Mouse (Mus musculus) cerebellum, postnatal 10 days (tissue): ENCODE measurements at regions not wholly inside any gene's neighbourhood (a gene's known extent, or its start where the extent isn't known, plus 50 kb on each side); places are given as distances from the start of the nearest gene placed in this dataset.
A peak's percentile ranks its signal among the peaks of the same experiment; 100 is the strongest.

Experiments
- DNase-seq, 2 experiments: peaks; one replicate each; pipeline ENCODE4 v3.0.0; 2021; ENCODE audit warnings: mixed read lengths in 2 of 2

DNA sequence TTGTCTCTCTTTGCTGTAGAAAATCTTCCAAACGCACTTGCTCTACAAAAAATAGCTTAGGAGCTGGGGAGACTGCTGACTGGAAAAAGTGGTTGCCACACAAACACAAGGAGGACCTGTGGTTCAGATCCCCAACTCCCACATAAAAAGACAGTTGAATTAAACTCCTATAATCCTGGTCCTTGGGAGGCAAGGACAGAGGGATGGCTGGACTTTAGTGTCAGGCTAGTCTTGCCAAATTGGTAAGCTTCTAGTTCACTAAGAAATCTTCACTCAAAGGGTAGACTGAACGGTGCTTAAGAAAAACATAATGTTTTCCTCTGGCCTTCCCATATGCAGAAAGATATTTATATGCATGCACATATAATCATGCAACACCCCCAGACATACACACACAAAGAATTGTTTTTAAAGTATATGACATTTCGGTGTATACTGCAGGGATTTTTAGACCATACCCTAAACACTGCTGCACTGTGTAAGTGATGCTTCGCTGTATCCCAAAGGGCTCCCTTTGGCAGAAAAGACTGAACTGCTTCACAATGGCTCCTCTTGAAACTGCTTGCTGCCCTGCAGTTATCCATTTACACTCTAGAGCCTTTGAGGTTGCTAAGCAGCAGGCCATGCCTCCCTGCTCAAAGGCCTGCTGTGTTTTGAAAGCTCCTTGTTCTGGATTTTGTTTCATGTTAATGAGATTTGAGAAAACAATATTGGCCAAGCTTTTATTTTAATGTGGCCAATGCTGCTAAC is 1299.3 kb downstream of the Zfp704 start:
- peak; percentile 13 to 28 for DNase-seq

DNA sequence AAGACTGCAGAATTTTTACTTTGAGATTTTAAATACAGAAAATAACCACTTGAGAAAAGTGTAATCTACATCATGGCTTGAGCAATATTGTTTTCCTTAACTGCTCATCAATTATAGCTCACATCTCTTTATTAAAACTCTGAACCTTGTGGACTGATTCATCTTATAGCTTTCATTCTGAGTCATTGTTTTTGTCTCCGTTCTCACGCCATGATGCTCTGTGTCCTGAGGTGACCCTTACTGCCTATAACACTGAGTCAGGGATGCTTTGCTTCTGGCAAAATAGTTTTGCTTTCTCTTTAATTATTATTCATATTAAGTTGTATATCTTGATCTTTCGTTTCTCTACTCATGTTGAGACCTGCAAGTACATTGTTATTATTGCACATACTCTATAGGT is 1302.6 kb downstream of the Zfp704 start:
- DNase-seq = no peak

DNA sequence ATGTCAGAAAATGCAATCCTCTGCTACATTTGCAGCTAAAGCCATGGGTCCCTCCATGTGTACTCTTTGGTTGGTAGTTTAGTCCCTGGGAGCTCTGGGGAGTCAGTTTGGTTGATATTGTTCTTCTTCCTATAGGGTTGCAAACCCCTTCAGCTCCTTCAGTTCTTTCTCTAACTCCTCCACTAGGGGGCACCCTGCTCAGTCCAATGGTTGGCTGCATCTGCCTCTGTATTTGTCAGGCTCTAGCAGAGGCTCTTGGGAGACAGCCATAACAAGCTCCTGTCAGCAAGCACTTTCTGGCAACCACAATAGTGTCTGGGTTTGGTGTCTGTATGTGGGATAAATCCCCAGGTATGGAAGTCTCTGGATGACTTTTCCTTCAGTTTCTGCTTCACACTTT is 1305.1 kb downstream of the Zfp704 start:
- peak; percentile 49 to 52 for DNase-seq

DNA sequence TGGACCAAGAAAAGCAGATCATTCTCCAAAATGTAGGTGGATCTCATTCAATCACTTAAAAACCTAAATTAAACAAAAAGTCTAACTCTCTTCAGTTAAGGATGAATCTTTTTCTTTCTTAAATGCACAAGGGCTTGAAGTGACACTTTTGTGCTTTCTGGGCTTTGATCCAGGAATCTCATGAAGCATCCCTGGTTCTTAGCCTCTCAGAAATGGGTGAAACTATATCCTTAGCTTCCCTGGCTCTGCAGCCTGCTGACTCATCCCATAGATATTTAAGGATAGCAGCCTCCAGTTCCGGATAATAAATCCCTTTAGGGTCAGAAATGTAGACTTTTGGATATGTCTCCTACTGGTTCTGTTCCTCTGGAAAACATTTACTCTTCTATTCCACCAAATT is 1316.8 kb downstream of the Zfp704 start:
- DNase-seq = no peak

DNA sequence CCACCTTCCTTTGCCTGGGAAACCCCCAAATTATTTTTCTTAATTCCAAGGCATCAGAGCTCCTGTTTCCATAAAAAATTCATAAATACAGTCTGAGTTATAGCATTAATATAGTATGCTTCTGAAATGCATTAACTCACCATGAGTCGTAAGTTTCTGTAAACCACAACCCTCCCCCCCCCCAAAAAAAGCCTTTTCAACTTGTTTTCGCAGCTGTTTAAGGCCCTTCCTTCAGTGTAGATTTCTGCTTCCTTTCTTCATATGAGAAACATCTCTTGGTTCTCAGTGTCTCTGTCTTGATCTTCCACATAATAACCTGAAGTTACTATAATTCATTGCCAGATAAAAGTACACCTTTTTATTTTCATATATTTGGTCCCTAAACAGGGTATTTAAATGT is 1320.3 kb downstream of the Zfp704 start:
- DNase-seq = no peak

DNA sequence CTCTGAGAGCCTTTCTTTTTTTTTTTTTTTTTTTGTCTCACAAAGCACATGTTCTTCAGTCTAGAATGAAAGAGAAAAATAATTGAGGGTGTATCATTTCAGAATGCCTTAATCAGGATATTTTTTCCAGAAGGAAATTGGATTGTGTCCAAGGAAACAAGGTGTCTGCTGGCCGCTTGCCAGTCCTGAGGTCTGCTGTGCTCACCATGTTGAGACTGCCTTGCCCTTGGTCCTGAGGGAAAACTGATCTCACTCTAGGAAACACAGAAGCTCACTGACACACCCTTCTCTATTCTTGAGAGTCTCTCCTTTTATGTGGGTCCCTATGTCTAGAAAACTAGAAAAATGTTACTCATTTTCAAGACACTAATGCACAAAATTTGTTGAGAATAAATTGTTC is 1321.4 kb downstream of the Zfp704 start:
- peak; percentile 54 for DNase-seq

DNA sequence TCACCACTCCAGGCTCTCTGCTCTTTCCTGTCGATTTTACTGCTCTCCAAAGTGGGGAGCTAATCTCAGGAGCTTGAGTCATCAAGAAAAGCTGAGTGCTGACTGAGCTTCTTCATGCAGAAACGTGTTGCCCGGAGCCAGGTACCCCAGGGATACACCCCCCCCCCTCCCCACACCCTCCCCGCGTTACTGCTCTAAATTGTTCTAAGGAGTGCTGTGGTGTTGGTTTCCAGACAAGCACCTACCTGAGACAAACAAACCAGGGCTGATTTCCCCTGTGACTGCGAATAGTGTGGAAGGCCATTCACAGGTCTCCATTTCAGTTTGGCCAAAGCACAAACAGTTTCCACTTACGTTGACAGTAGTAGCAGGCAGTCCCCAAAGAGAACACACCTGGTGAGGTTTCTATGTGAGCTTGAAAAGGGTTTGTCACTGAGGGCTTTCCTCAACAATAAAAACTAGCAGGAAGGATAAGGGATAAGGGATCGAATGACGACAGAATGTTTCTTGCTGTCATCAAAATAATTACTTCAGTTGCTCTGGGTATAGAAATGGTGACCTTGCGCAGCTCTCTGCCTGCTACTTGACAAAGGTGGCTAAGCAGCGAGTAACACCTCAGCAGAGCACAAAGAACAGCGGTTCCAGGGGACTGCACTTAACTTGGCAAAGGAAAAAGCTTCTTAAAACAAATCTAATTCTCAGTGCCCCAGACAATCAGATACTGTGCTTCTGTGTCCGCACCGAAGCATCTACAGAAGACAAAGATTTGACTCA is 1325.0 kb downstream of the Zfp704 start:
- DNase-seq = no peak

DNA sequence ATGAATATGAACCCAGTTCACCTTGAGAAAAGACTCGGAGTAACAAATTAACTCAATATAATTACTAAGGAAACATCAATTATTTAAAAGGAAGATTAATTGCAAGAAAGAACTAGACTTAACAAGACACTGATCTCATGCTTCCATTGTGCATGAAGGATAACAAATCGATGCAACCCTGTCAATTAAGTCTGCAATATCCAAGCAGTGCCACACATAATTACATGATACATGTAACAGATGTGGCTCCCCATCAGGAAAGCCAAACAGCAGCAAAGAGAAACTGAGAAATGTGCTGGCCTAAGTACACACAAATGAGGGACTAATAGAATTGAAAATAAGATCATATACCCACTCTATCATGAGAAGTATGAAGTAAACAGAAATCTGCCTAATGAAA is 1327.5 kb downstream of the Zfp704 start:
- no peak for DNase-seq

DNA sequence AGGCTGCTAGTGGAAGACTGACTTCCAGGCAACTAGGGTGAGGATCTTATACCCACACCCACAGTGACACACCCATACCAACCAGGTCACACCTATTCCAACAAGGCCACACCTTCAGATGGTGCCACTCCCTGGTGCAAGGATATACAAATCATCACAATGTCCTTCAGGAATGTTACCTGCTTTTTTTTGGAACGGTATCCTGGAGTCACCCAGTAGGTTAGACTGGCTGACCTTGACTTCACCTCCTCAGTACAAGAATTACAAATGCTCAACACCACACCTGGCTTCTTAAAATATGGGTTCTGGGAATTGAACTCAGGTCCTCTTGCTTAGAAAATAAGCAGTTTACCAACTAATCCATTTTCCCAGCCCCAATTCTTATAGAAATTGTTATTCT is 1333.2 kb downstream of the Zfp704 start:
- no peak for DNase-seq

DNA sequence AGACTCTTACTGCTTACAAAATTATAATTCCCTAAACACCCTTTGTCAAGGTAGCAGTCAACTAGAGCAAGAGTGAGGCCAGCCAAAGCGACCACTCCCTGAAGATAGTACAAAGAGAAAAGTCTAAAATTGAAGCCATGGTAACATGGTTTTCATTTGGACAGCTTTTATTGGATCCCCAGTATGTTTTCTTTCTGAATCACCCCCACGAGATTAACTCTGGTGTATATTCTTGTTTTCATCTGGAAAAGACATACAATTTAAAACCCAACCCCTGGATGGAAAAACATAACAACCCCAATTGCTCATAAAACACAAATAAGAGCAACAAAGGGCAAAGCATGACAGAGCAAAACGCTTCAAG is 1339.0 kb downstream of the Zfp704 start:
- no peak for DNase-seq

DNA sequence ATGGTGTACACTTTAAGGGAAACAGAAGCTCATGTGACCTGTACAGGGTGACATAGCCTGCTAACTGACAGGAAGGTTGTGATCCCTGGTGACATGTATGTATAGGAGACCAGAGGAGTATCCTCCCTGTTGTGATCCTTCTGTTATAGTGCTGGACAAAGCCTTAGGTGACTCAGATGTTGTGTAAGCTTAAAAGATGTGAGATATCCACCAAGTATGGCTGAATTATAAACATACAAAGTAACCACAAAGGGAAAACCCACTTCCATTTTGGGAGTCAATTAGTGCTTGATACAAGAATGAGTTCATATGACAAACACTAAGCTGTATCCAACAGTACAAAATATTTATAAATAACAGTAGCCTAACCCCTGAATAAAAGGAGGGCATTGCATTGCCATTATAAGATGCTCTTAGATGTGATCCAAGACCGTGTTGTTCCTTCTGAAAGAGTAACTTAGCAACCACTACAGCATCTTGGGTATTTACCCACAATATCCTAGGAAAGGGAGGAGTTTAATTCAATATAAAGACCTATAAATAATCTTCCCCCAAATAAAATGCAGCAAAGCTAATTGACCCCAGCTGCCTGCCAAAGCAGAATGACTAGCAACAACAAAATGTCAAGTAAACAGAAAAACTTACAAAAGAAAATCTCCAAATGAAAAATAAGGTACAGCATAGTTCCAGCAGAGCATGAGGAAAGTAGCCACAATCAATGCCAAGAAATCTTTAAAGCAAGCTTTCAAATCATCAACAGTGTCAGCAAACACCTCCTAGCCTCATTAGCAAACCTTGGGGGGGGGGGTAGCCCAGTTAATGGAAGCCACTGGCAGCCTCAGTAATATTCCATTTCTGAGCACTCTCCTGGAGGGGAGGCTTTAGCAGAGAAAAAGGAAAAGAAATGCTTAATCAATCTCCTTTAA is 1339.6 kb downstream of the Zfp704 start:
- DNase-seq = no peak

DNA sequence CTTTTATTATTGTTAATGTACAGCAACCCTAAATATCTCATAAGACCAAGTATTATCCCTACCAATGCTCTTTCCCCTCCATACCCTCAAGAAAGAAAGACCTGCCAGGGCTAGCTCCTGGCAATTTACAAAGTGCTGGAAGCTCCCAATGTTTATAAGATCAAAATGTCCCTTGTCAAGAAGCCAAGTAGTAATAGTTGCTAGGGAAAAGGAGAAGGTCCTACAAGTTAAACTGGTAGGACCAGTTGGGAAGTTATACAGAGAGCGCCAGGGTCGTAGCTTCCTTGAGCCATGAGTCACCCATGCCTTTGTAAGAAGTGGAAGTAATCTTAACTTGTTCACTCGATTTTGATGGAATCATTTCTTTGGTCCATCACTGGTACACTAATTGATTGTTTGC is 1344.1 kb downstream of the Zfp704 start:
- DNase-seq = no peak

DNA sequence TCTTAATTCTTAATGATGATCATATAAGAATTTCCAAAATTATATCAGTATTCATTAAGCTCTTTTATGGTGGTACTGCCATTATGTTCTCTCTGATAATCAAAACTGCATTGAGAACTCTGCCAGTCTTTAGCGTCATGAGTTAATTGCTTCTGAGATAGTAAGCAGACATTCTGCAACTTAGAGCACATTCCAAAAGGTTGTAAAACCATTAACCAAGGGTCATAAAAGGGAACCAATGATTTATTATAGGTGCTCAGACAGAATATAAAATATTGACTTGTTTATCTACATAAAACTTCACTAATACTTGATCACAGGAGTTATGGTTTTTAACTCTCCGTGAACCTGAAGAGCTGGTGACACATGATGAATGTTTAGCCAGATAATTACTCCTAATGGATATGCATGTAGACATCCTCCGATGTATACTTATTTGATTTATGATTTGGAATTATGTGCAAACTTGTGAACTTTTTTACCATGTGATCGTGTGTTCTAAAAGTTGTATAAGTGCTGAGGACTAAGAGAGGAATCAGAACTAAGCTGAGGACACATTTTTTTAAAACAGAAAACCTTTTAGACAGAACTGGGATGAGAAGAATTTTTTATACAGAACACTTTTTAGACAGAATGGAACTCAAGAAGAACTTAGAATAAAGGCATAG is 1345.4 kb downstream of the Zfp704 start:
- no peak for DNase-seq

DNA sequence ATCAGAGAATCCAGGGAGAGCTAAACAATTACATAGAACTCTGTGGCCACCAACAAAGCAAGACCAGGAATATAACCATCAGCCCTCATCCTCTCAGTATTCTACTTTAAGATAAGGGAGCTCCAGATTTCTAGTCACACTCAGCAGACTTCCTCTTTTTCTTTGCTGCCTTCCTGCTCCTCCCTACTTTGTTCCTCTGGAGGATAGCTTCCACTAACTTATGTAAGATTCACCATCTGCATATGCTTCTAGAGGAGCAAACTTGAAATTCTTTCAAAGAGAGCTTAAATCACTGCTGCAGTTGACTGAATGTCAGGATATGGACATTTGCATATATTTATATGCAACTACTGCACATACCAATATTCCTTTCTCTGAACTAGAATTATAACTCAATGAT is 1352.6 kb downstream of the Zfp704 start:
- no peak for DNase-seq

DNA sequence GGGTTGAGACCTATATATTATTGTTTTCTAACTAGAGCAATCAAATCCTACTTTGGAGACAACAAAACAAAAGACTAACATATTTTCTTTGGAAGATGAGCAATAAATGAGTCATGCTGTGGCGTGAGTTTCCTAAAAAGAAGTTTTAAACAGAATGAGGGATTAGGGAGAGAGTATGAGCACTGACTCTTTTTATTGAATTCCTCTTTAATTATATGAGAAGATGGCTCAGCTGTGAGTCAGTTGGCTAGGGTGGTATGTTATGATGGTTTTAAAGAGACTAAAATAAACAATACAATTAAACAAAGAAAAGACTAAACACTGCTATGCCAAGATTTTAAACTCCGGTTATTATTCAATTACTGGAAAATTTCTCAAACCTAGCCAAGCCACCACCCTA is 1357.6 kb downstream of the Zfp704 start:
- DNase-seq = no peak

DNA sequence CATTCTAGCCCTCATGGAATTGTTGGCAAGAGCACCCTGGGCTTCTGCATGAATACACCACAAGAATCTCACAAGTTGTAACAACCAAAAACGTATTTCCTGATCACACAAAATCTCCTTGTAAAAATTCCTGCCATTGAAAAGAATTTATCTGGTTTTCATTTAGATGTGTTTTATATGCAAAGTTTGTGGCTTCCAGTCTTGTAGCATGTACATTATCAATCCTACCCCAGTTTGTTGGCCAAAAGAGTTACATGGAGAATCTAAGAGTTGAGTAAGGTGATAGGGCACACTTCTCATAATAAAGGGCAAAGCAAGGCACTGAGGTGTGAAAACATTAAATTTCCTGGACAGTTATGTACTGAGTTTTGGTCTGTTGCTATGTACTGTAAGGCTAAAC is 1361.0 kb downstream of the Zfp704 start:
- DNase-seq = no peak

DNA sequence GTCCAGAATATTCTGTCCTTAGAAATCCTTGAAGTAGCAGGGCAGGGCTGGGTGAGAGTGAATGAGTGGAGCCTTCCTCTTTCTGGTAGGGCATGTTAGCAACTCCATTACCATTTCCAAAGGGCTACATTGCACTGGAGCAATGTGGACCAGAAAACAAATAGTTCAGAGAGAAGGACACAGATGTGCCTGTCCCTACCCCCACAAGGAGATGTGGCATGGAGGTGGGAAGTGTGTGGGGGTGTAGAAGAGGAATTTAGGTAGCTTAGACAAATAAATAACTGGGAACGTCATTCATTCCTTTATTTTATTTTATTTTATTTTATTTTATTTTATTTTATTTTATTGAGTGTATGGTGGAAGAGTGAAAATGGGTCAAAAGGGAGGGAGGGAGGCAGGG is 1364.1 kb downstream of the Zfp704 start:
- DNase-seq = peak; percentile 45 to 55

DNA sequence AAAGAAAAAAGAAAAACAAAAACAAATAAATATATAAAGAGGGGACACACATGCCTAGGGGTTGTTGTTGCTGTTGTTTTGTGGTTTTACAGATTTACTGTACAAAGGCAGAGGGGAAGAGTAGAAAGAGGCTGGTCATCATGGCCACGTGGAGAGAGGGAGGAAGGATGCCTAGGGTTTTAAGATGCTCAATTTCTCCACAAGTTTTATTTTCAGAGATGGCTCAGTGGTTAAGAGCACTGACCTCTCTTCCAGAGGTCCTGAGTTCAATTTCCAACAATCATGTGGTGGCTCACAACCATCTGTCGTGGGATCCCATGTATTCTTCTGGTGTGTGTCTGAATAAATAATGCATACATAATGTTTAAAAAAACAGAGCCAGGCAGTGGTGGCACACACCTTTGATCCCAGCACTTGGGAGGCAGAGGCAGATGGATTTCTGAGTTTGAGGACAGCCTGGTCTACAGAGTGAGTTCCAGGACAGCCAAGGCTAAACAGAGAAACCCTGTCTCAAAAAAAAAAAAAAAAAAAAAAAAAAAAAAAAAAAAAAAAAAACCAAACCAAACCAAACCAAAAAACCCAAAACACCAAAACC is 1364.6 kb downstream of the Zfp704 start:
- DNase-seq = peak; percentile 29 to 53

DNA sequence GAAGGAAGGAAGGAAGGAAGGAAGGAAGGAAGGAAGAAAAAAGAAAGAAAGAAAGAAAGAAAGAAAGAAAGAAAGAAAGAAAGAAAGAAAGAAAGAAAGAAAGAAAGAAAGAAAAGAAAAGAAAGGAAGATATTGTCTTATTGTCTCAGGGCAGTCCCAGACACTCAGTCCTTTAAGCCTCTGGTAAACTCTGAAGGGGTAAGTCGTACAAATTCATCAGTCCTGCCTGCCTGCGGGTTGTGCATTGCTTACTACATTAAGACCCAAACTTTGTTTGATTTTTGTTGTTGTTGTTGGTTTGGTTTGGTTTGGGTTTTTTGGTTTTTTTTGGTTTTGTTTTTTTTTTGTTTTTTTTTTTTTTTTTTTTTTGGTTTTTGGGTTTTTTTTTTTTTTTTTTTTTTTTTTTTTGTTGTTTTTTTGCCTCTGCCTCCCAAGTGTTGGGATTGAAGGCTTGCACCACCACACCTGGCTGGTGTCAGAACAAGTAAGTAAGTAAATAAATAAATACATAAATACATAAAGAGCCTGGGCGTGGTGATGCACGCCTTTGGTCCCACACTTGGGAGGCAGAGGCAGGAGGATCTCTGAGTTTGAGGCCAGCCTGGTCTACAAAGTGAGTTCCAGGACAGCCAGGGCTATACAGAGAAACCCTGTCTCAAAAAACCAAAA is 1365.2 kb downstream of the Zfp704 start:
- peak in 1 of 2 experiments; percentile 18 for DNase-seq

DNA sequence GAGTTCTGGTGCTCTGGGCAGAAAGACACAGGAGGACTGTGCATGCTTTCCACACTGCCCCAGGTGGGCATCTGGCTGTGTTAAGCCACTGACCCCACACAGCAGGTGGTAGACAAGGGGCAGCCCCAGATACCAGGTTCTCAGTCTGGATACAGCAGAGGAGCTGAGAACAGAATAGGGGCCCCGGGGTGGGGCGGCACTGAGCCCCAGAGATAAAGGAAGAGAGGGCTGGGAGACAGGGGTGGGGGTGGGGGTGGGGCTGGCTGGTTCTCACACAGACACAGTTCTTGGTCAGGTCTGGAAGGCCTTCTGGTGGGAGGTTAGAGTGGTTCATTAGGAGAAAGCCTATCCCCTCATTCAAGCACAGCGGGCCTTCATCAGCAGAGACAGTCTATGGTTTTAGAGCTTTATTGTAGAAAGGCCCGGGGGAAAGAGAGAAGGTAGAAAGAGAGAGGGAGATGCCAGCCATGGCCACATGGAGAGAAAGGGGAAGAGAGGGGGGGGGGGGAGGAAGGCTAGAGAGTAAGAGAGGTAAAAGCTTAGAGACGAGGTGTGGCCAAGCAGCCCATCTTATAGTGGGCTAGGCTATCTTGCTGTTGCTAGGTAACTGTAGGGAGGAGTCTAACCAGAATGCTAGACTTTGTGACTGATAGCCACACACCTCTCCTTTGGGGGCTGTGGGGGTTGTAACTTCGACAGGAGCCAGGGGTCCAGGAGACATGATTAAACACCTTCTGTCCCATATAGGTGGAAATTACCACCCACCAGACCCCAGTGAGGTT is 1403.1 kb downstream of the Zfp704 start:
- DNase-seq = no peak

DNA sequence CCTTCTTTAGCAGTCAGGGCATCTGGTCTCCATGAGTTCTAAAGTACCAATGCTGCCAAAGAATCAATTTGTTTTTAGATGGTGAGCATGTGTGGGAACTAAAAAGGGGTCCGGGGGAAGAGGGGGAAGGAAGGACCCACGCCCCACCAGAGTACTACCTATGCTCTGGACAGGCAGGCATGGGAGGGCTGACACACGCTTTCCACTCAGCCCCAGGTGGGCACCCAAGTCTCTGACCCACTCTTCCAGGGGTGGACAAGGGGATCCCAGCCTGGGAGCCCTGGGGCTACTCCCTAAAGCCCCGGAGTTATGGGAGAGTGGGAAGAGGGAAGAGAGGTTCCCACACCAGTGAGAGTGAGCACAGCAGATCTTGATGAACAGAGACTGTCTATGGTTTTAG is 1446.9 kb downstream of the Zfp704 start:
- no peak for DNase-seq
